Mouse (Mus musculus): ENCODE measurements at regions not wholly inside any gene's neighbourhood (a gene's known extent, or its start where the extent isn't known, plus 50 kb on each side); places are given as distances from the start of the nearest gene placed in this dataset.

- no peak for ATAC-seq (replicated peaks; ENCODE audit: insufficient number of reproducible peaks, low FRiP score, low TSS enrichment, poor library complexity, severe bottlenecking)
These were observed 381.0 kb downstream of the Matn1 start for GRCm38 (mm10) chr4:131325200-131325599.

- ATAC-seq (replicated peaks; ENCODE audit: insufficient number of reproducible peaks, low FRiP score, low TSS enrichment, poor library complexity, severe bottlenecking): no peak
These were observed 381.4 kb downstream of the Matn1 start for GRCm38 (mm10) chr4:131325609-131326008.

- ATAC-seq (replicated peaks; ENCODE audit: insufficient number of reproducible peaks, low FRiP score, low TSS enrichment, poor library complexity, severe bottlenecking): no peak
These were observed 385.2 kb downstream of the Matn1 start for GRCm38 (mm10) chr4:131329398-131329797.

GRCm38 (mm10) chr4:131331646-131332045, 387.5 kb downstream of the Matn1 start:
- no peak for ATAC-seq (replicated peaks; ENCODE audit: insufficient number of reproducible peaks, low FRiP score, low TSS enrichment, poor library complexity, severe bottlenecking)

GRCm38 (mm10) chr4:131336801-131337200, 392.6 kb downstream of the Matn1 start:
- no peak for ATAC-seq (replicated peaks; ENCODE audit: insufficient number of reproducible peaks, low FRiP score, low TSS enrichment, poor library complexity, severe bottlenecking)

GRCm38 (mm10) chr4:131340993-131341695, 397.0 kb downstream of the Matn1 start:
- no peak for ATAC-seq (replicated peaks; ENCODE audit: insufficient number of reproducible peaks, low FRiP score, low TSS enrichment, poor library complexity, severe bottlenecking)

- no peak for ATAC-seq (replicated peaks; ENCODE audit: insufficient number of reproducible peaks, low FRiP score, low TSS enrichment, poor library complexity, severe bottlenecking)
These were observed 402.5 kb downstream of the Matn1 start for GRCm38 (mm10) chr4:131346727-131347126.

GRCm38 (mm10) chr4:131350268-131350667, 406.1 kb downstream of the Matn1 start:
- ATAC-seq (replicated peaks; ENCODE audit: insufficient number of reproducible peaks, low FRiP score, low TSS enrichment, poor library complexity, severe bottlenecking): no peak

GRCm38 (mm10) chr4:131354908-131355307, 410.7 kb downstream of the Matn1 start:
- ATAC-seq (replicated peaks; ENCODE audit: insufficient number of reproducible peaks, low FRiP score, low TSS enrichment, poor library complexity, severe bottlenecking): no peak

GRCm38 (mm10) chr4:131355526-131355991, 411.4 kb downstream of the Matn1 start:
- no peak for ATAC-seq (replicated peaks; ENCODE audit: insufficient number of reproducible peaks, low FRiP score, low TSS enrichment, poor library complexity, severe bottlenecking)

GRCm38 (mm10) chr4:131356316-131356715, 412.1 kb downstream of the Matn1 start:
- no peak for ATAC-seq (replicated peaks; ENCODE audit: insufficient number of reproducible peaks, low FRiP score, low TSS enrichment, poor library complexity, severe bottlenecking)

- no peak for ATAC-seq (replicated peaks; ENCODE audit: insufficient number of reproducible peaks, low FRiP score, low TSS enrichment, poor library complexity, severe bottlenecking)
These were observed 418.8 kb downstream of the Matn1 start for GRCm38 (mm10) chr4:131363030-131363429.

GRCm38 (mm10) chr4:131364671-131365252, 420.6 kb downstream of the Matn1 start:
- 0 out of 2 replicates have a peak, but pooled peaks have one; percentile 28 for ATAC-seq (replicated peaks; ENCODE audit: insufficient number of reproducible peaks, low FRiP score, low TSS enrichment, poor library complexity, severe bottlenecking)

GRCm38 (mm10) chr4:131366006-131366405, 421.8 kb downstream of the Matn1 start:
- ATAC-seq (replicated peaks; ENCODE audit: insufficient number of reproducible peaks, low FRiP score, low TSS enrichment, poor library complexity, severe bottlenecking): no peak

GRCm38 (mm10) chr4:131366656-131367055, 422.5 kb downstream of the Matn1 start:
- ATAC-seq (replicated peaks; ENCODE audit: insufficient number of reproducible peaks, low FRiP score, low TSS enrichment, poor library complexity, severe bottlenecking): no peak

- ATAC-seq (replicated peaks; ENCODE audit: insufficient number of reproducible peaks, low FRiP score, low TSS enrichment, poor library complexity, severe bottlenecking): no peak
These were observed 428.3 kb downstream of the Matn1 start for GRCm38 (mm10) chr4:131372517-131372916.

- ATAC-seq (replicated peaks; ENCODE audit: insufficient number of reproducible peaks, low FRiP score, low TSS enrichment, poor library complexity, severe bottlenecking): no peak
These were observed 429.0 kb downstream of the Matn1 start for GRCm38 (mm10) chr4:131373172-131373571.

- ATAC-seq (replicated peaks; ENCODE audit: insufficient number of reproducible peaks, low FRiP score, low TSS enrichment, poor library complexity, severe bottlenecking): no peak
These were observed 430.5 kb downstream of the Matn1 start for GRCm38 (mm10) chr4:131374527-131375290.

- no peak for ATAC-seq (replicated peaks; ENCODE audit: insufficient number of reproducible peaks, low FRiP score, low TSS enrichment, poor library complexity, severe bottlenecking)
These were observed 436.9 kb downstream of the Matn1 start for GRCm38 (mm10) chr4:131381063-131381462.

GRCm38 (mm10) chr4:131381529-131381928, 437.3 kb downstream of the Matn1 start:
- no peak for ATAC-seq (replicated peaks; ENCODE audit: insufficient number of reproducible peaks, low FRiP score, low TSS enrichment, poor library complexity, severe bottlenecking)
